Mouse (Mus musculus) intestine, embryonic 15.5 days (tissue): ENCODE results near the gene Ccdc151. TPM values are rescaled to one million over a fixed set of nuclear protein-coding genes. Genes with fewer than 3 reads are reported as not detected.
A peak's percentile ranks its signal among the peaks of the same experiment; 100 is the strongest.

Source experiments
- ATAC-seq: fragments of 200-750 bp; cut with Nextera tagmentation; 2 replicates; pipeline ENCODE4 v1.8.0; 2017; ENCODE audit warnings: moderate TSS enrichment, moderate library complexity
- H3K27ac ChIP-seq: fragments of 300-500 bp; sonication (generic); 2 replicates; pipeline ENCODE4 v1.5.1; 2015; ENCODE audit warnings: mild to moderate bottlenecking, inconsistent platforms
- H3K27me3 ChIP-seq: fragments of 300-500 bp; sonication (generic); replicated peaks from 2 replicates; pipeline ENCODE4 v1.6.1; 2015; ENCODE audit warnings: inconsistent platforms
- H3K36me3 ChIP-seq: fragments of 300-500 bp; sonication (generic); 2 replicates; pipeline ENCODE4 v1.6.1; 2015; ENCODE audit warnings: inconsistent platforms
- H3K4me1 ChIP-seq: fragments of 300-500 bp; sonication (generic); replicated peaks from 2 replicates; pipeline ENCODE4 v1.6.1; 2015; ENCODE audit warnings: inconsistent platforms
- H3K4me2 ChIP-seq: fragments of 300-500 bp; sonication (generic); replicated peaks from 2 replicates; pipeline ENCODE4 v1.6.1; 2015; ENCODE audit warnings: mild to moderate bottlenecking, inconsistent platforms
- H3K4me3 ChIP-seq: fragments of 300-500 bp; sonication (generic); replicated peaks from 2 replicates; pipeline ENCODE4 v1.5.1; 2015; ENCODE audit warnings: inconsistent platforms
- H3K9ac ChIP-seq: fragments of 300-500 bp; sonication (generic); 2 replicates; pipeline ENCODE4 v1.6.1; 2015; ENCODE audit warnings: inconsistent platforms
- H3K9me3 ChIP-seq: fragments of 300-500 bp; sonication (generic); 2 replicates; pipeline ENCODE4 v1.6.1; 2016; ENCODE audit warnings: inconsistent platforms
- WGBS: fragments of 180-500 bp; shearing (Covaris S2); methylation state at CpG from one replicate; pipeline ENCODE4 v1.1.7; 2015; 5-methylcytosine and 5-hydroxymethylcytosine counted together
- polyA plus RNA-seq: library from polyadenylated mRNA; unstranded; fragments of >200 nt; fragmentation: Nextera tagmentation; extraction: Ambion mirVana; gene quantifications from 2 replicates; pipeline ENCODE4 v1.2.1, GENCODE M21; 2015

Gene Ccdc151
- polyA plus RNA-seq, 1 experiment from 2014 or later, result 0.50 TPM

DNA sequence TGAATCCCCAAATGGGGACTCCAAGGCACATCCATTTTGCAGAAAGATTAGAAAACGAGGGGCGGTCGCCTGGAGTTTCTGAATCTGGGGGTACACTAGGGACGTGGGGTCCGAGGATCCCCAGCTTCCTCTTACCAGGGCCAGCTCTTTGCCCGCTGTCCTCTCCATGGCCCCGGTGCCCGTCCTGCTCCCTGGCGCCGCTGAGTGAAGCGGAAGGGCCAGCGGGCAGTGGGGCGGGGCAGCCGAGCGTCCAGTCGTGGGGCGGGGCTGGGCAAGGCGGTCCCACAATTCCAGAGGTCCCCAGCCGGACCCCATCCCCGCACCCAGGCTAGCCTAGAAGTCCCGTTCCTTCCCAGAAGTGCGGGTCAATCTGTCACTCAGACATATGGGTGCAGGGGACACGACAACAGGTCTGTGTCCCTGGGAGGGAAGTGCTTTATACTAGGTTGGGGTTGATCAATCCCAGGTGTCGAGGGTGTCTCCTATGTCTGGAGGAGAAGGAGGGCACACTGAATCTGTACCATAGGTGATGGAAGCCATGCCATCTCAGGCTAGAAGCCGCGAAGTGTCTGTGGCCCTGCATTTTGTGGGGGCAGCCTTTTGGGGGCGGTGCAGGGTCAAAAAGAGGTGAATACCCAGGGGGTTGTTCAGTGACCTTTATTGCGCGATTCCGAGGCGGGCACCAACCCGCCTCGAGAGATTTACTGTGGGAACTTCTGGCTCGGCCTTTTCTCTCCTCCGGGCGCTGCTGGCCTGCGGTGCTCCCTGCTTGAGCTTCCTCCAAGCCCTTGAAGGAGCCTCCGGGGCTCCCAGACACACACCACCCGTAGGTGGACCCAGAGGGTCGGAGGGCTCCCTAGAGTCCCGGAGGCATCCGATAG lies 13.0 kb downstream of the Ccdc151 start, which contains the start of gene Rgl3:
TSS of gene Rgl3 (minus strand) at position 217 of the 881 bp plus-strand sequence.
- Histone ChIP-seq H3K27ac (no peak within 1 kb of the TSS), H3K27me3 (peaks cover 63% of the 10 kb centered on the region), H3K9me3 (no peaks in the 10 kb centered on the region), H3K36me3 (no peaks in the 10 kb centered on the region), H3K4me3 (peak within 1 kb of the TSS; percentile 40), H3K4me1 (peaks cover 24% of the 10 kb centered on the region), H3K4me2 (peak within 1 kb of the TSS; percentile 77), H3K9ac (peak within 1 kb of the TSS; percentile 47)
- WGBS, result 1% methylated on average over 42 of the region's 42 CpGs
- peak; percentile 67 for ATAC-seq

DNA sequence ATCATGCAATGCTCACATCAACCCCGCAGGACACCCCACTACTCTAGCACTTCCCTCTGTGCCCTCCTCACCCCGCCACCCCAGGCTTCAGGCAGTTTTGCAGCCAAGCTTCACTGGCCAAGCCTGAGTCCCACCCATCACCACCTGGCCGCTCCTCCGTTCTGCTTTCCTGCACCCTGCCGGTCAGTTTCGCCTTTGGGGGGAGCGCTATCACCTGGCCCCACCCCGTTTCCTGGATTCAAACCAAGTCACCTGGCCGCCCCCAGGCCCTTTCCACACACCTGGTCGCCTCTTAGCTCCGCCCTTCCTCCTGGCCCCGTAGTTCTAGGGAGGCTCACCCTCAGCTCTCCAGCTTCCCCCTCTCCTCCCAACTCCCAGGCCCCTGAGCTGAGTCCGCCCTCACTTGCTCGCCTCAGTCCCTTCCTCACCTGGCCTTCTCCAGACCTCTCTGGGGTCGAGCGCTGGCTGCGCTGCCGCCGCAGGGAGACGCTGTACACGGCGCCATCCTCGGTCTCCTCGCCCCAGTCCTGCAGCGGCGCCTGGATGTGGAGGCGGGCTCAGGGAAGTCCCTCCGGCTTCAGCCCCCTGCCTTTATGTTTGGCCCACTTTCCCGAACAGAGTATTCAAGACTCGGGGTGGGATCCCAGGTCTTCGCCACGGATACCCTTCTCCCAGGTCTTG lies 13.9 kb downstream of the Ccdc151 start:
- Histone ChIP-seq H3K9me3 (no peaks in the 10 kb centered on the region), H3K27me3 (peaks cover 63% of the 10 kb centered on the region), H3K4me1 (peaks cover 24% of the 10 kb centered on the region), H3K9ac (peak overlapping the region; percentile 47), H3K4me3 (peak overlapping the region; percentile 40), H3K27ac (no peak overlapping the region), H3K4me2 (peak overlapping the region; percentile 77), H3K36me3 (no peaks in the 10 kb centered on the region)
- peak; percentile 48 for ATAC-seq
- WGBS, result 2% methylated on average over 32 of the region's 32 CpGs

DNA sequence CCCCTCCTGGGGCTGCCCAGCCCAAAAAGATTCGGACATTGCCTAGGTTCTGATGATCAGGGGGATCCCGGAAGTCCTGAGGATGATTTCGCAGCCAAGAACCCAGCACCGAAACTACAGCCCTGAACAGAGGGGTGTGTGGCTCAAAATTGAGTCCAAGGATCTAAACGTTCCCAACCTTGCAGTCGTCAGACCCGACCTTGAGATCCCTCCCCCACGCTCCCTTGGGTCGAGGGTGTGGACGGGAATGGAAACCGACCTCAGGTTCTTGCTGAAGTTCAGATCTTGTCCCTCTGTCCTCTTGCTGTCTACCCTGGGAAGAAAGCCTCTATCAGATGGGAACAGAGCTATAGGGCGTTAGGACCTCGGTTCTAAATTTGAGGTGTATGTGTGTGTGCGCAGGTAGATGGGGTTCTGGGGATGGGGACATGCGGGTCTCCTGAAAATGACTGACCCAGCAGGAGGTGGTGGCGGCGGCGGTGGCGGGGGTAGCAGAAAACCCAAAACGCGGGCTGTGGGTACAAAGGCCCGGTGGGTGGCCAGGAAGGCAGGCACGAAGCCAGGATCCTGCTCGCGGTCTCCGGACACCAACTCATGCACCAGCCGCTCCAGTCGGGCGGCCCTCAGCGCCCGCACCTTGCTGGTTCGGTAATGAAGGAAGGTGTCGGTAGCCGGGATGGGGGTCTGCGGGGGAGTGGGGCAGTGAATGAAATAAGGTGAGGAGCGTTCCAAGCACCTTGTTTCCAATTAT lies 14.7 kb downstream of the Ccdc151 start:
- 10% methylated on average over 36 of the region's 36 CpGs for WGBS
- H3K36me3 ChIP-seq, result no peaks in the 10 kb centered on the region
- no peak overlapping the region for H3K27ac ChIP-seq
- H3K4me1 ChIP-seq, result peaks cover 24% of the 10 kb centered on the region
- peak overlapping the region; percentile 40 for H3K4me3 ChIP-seq
- ATAC-seq, result no peak
- no peak overlapping the region for H3K9ac ChIP-seq
- H3K4me2 ChIP-seq, result peak overlapping the region; percentile 77
- no peaks in the 10 kb centered on the region for H3K9me3 ChIP-seq
- H3K27me3 ChIP-seq, result peaks cover 60% of the 10 kb centered on the region

DNA sequence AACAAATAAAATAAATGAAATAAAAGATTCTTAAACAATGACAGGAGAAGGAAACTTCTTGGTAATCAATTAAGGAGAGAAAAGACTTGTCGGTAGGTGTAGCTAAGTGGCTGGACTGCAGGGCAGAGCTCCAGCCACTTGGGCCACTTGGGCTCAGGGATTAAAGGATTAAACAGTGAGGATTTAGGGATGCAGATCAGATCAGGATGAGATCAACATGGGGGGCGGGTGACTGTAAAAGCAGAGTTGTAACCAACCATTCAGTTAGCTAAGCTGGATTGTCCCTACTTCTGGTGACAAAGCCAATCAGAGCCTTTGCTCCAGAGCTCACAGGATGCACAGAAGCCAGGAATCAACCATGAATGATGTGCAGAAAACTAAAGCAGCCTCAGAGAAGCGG lies 18.5 kb downstream of the Ccdc151 start:
- H3K27me3 ChIP-seq, result peaks cover 25% of the 10 kb centered on the region
- H3K9ac ChIP-seq, result no peak overlapping the region
- H3K4me1 ChIP-seq, result peaks cover 11% of the 10 kb centered on the region
- no peaks in the 10 kb centered on the region for H3K9me3 ChIP-seq
- no peak overlapping the region for H3K4me2 ChIP-seq
- H3K36me3 ChIP-seq, result no peaks in the 10 kb centered on the region
- ATAC-seq, result no peak
- no peak overlapping the region for H3K27ac ChIP-seq
- WGBS, result 44% methylated on average over 3 of the region's 3 CpGs
- H3K4me3 ChIP-seq, result no peak overlapping the region

DNA sequence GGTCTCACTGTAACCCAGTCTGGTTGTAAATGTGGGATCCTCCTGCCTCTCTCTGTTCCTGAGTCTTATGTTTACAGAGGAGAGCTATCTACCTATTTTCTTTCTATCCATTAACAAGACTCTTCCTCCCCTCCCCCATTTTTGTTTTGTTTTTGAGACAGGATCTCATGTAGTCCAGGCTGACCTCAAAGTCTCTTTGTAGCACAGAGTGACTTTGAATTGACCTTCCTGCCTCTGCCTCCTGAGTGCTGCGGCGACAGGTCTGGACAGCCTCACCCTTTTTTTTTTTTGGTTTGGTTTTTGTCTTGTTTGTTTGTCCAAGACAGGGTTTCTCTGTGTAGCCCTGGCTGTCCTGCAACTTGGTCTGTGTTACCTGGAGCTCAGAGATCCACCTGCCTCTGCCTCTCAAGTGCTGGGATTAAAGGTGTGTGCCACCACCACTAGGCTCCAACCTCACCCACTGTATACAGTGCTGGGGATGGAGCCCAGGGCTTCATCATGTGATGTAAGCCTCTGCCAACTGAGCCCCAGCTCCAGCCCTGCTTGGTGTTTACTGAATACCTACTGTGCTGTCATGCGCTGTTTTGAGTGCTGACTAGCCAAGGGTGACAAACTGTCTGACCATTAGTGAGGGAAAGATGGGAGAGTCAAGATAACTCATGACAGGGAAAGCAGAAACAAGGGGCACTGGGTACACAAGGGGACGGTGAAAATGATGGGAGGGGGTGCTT lies 23.9 kb downstream of the Ccdc151 start:
- Histone ChIP-seq H3K4me1 (no peaks in the 10 kb centered on the region), H3K4me3 (no peak overlapping the region), H3K4me2 (no peak overlapping the region), H3K27me3 (no peaks in the 10 kb centered on the region), H3K9ac (no peak overlapping the region), H3K36me3 (no peaks in the 10 kb centered on the region), H3K9me3 (no peaks in the 10 kb centered on the region), H3K27ac (no peak overlapping the region)
- WGBS, result 87% methylated on average over 4 of the region's 4 CpGs
- ATAC-seq, result no peak

DNA sequence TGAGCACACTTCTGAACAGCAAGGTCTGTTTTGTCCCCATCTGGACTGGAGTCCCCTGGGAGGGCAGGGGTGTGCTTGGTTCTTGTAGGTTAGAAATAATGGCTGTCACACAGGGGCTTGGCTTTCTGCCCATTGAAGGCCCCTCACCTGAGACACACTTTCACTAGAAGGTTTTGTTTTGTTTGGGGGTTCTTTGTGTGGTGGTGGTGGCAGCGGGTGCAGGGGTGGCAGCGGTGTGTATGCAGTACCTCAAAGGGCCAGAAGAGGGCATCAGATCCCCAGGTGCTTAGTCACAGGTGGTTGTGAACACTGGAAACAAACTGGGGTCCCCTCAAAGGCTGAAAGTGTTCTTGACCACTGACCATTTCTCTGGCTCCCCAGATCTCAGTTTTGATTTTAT lies 24.5 kb downstream of the Ccdc151 start:
- no peak overlapping the region for H3K4me3 ChIP-seq
- H3K9me3 ChIP-seq, result no peaks in the 10 kb centered on the region
- no peak overlapping the region for H3K9ac ChIP-seq
- no peaks in the 10 kb centered on the region for H3K36me3 ChIP-seq
- ATAC-seq, result no peak
- H3K27ac ChIP-seq, result no peak overlapping the region
- no peaks in the 10 kb centered on the region for H3K27me3 ChIP-seq
- H3K4me2 ChIP-seq, result no peak overlapping the region
- 29% methylated on average over 2 of the region's 2 CpGs for WGBS
- no peaks in the 10 kb centered on the region for H3K4me1 ChIP-seq

DNA sequence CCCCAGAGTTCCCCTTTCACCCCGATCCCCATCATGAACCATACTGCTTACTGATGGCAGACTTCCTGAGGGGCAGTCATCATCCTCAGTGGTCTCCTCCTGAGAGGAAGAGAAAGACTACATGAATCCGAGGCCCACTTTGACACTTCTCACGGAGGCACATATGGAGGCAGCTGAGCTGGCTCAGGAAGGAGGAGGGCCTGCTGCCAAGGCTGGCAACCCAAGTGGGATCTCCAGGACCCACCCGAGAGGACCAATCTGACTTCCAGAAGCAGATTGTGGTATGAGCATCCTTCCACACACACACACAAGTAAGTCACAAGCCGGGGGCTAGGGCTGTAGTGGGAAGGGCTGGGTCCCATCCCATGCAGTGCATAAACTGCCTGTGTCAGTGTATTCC lies 25.1 kb downstream of the Ccdc151 start:
- no peaks in the 10 kb centered on the region for H3K36me3 ChIP-seq
- H3K4me2 ChIP-seq, result no peak overlapping the region
- no peak overlapping the region for H3K9ac ChIP-seq
- no peak overlapping the region for H3K27ac ChIP-seq
- H3K9me3 ChIP-seq, result no peaks in the 10 kb centered on the region
- H3K27me3 ChIP-seq, result no peaks in the 10 kb centered on the region
- no peak for ATAC-seq
- no peak overlapping the region for H3K4me3 ChIP-seq
- 92% methylated on average over 5 of the region's 5 CpGs for WGBS
- H3K4me1 ChIP-seq, result no peaks in the 10 kb centered on the region

DNA sequence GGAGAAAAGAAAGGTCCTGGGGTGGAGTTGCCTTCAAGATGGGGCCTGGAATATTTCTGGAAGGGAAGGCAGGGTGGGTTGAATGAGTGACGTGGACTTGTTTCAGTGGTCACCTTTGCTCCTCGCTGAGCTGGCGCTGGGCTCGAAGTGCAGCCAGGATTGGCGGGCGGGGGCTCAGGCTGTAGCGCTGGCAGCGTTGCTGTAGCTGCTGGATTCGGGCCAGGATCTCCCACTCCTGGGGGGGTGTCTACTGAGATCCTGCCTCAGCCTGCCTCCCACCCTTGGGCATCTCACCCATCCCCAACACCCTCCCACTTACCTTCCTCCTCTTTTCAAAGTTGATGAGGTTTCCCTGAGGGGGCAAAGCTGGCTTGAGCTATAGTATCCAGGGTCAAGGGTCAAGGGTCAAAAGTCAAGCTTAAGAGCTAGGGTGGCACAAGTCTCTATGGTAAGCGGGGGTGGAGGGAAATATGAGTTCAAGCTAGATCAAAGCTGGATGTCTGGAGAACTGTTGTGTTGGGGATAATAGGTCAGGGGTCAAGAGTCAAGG lies 25.7 kb downstream of the Ccdc151 start:
- H3K4me3 ChIP-seq, result no peak overlapping the region
- H3K27me3 ChIP-seq, result no peaks in the 10 kb centered on the region
- H3K27ac ChIP-seq, result no peak overlapping the region
- no peaks in the 10 kb centered on the region for H3K4me1 ChIP-seq
- WGBS, result 80% methylated on average over 10 of the region's 10 CpGs
- H3K9ac ChIP-seq, result no peak overlapping the region
- no peaks in the 10 kb centered on the region for H3K9me3 ChIP-seq
- no peak for ATAC-seq
- H3K4me2 ChIP-seq, result no peak overlapping the region
- H3K36me3 ChIP-seq, result no peaks in the 10 kb centered on the region

DNA sequence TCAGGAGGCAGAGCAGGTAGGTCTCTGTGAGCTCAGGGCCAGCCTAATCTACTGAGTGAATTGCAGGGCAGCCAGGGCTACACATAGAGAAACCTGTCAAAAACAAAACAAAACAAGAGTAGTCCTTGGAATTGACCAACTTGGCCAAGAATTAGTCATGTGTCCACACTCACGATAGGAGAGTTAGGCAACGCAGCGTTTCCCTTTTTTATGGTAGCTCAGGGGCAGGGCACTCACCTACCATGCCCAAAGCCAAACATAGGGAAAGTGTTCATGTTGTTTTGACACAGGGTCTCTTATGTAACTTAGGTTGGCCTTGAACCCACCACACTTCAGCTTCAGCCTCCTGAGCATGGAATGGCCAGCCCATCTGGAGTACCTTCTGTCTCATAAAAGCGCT lies 33.1 kb downstream of the Ccdc151 start:
- H3K27me3 ChIP-seq, result no peaks in the 10 kb centered on the region
- no peak overlapping the region for H3K9ac ChIP-seq
- H3K4me1 ChIP-seq, result no peaks in the 10 kb centered on the region
- 88% methylated on average over 4 of the region's 4 CpGs for WGBS
- H3K36me3 ChIP-seq, result no peaks in the 10 kb centered on the region
- H3K27ac ChIP-seq, result no peak overlapping the region
- ATAC-seq, result no peak
- H3K4me2 ChIP-seq, result no peak overlapping the region
- H3K9me3 ChIP-seq, result no peaks in the 10 kb centered on the region
- H3K4me3 ChIP-seq, result no peak overlapping the region

DNA sequence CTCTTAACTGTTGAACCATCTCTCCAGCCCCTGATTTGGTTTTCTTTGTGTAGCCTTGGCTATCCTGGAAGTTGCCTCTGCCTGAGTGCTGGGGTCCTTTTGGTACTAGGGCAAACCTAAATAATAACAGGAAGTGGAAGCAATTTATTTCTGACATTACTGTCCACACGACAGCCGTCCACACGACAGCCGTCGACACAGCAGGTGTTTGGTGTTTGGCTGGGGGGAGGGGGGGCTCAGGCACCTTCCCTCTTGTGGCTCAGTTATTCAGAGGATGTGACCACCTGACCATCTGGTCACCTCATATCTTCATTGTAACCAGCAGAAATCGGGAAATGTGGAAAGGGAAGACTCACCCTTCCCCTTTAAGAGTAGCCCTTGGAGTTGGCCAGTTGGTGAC lies 33.6 kb downstream of the Ccdc151 start:
- Histone ChIP-seq H3K9me3 (no peaks in the 10 kb centered on the region), H3K27ac (no peak overlapping the region), H3K36me3 (no peaks in the 10 kb centered on the region), H3K4me3 (no peak overlapping the region), H3K27me3 (0 out of 2 replicates have a peak, but pooled peaks cover 1% of the 10 kb centered on the region), H3K9ac (no peak overlapping the region), H3K4me2 (no peak overlapping the region), H3K4me1 (no peaks in the 10 kb centered on the region)
- no peak for ATAC-seq
- WGBS, result 51% methylated on average over 6 of the region's 6 CpGs

DNA sequence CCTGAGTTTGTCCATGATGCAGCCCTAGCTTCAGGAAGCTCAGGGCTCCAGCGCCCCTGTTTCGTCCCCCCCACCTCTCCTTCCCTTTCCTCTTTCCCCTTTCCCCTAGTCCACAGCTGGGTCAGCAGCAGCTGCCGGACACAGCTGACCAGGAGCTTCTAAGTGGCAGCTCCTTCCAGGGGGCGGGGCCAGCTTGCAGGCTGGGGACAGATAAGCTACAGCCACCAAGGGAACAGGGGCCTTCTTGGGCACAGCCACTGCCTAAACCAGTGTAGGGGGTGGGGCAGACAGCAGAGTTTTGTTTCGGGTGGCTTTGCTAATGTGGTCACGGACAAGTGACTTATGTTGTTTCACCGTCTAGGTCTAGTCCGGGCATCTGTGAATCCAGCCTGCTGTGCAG lies 39.0 kb downstream of the Ccdc151 start, which contains the start of gene Epor:
TSS of gene Epor (minus strand) at position 90 of the 400 bp plus-strand sequence.
- Histone ChIP-seq H3K27ac (no peak within 1 kb of the TSS), H3K4me2 (peak within 1 kb of the TSS; percentile 95), H3K9ac (peak within 1 kb of the TSS; percentile 35), H3K4me3 (peak within 1 kb of the TSS; percentile 40), H3K9me3 (no peaks in the 10 kb centered on the region), H3K27me3 (peaks cover 41% of the 10 kb centered on the region), H3K4me1 (peaks cover 26% of the 10 kb centered on the region), H3K36me3 (no peaks in the 10 kb centered on the region)
- WGBS, result 26% methylated on average over 8 of the region's 8 CpGs
- ATAC-seq, result peak; percentile 69
